Mouse (Mus musculus): Measurements from ENCODE around the gene Elane. TPM values are rescaled to one million over a fixed set of nuclear protein-coding genes. Genes with fewer than 3 reads are reported as not detected.
A peak's percentile ranks its signal among the peaks of the same experiment; 100 is the strongest.

The Elane gene
- polyA plus RNA-seq, 1 experiment, result 0.15 TPM

GRCm38 (mm10) chr10:79854801-79855541, 31.1 kb upstream of the Elane start:
- under 1% methylated on average over 83 of the region's 83 CpGs for WGBS
- TF ChIP-seq CTCF (IDR thresholded peaks at IDR 0.05; ENCODE audit: borderline replicate concordance, insufficient read depth, low read depth, low read length) (no peak), POLR2A (IDR thresholded peaks at IDR 0.05; ENCODE audit: borderline replicate concordance, insufficient read depth, low read length) (no peak)
- peak overlapping the region; percentile 79 for H3K4me3 ChIP-seq (replicated peaks; ENCODE audit: insufficient read depth, low read depth, low read length)
- DNase-seq, result no peak
- H3K27me3 ChIP-seq (ENCODE audit: control insufficient read depth, insufficient read depth, low read length), result no peaks in the 10 kb centered on the region
- peaks cover 40% of the 10 kb centered on the region for H3K4me1 ChIP-seq (ENCODE audit: control insufficient read depth, insufficient read depth, low read length)
- H3K27ac ChIP-seq (ENCODE audit: insufficient read depth, low read length), result peak overlapping the region; percentile 87

DNA sequence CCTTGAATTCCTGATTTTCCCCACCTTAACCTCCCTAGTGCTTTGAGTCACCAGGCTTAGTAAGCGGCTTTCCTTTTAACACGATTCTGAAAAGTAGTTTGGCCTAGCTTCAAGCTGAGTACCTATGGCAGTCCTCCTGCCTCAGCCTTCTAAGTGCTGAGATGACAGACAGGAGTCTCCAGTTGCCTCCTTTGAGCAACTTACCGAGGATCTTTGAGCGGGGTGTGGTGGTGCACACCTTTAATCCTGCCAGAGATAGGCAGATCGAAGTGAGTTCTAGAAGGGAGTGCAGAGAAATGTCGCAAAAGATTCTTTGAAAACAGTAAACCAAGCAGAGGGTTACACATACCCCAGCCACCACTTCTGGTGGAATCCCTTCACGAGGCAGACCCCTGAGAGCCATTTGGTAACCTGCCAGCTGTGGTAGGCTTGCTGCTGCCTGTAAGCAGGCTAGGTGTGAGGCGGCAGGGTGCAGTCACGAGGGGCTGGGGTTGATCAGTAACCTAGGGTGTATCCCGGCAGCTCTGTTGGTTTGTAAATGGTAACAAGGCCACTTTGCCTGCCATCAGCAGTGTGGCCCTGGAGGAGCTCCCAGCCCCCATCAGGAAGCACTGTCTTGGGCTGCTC, 30.4 kb upstream of the Elane start:
- Histone ChIP-seq H3K27ac (ENCODE audit: insufficient read depth, low read length) (no peak overlapping the region; the same call in 1 of the 2 replicates), H3K4me3 (replicated peaks; ENCODE audit: insufficient read depth, low read depth, low read length) (peak overlapping the region; percentile 79), H3K4me1 (ENCODE audit: control insufficient read depth, insufficient read depth, low read length) (peaks cover 47% of the 10 kb centered on the region), H3K27me3 (ENCODE audit: control insufficient read depth, insufficient read depth, low read length) (no peaks in the 10 kb centered on the region)
- DNase-seq, result peak in 1 of 2 experiments; percentile 51
- TF ChIP-seq CTCF (IDR thresholded peaks at IDR 0.05; ENCODE audit: borderline replicate concordance, insufficient read depth, low read depth, low read length), result no peak
- 1% methylated on average over 10 of the region's 10 CpGs for WGBS

GRCm38 (mm10) chr10:79856280-79856679, 29.8 kb upstream of the Elane start:
- 10% methylated on average over 6 of the region's 6 CpGs for WGBS
- TF ChIP-seq CTCF (IDR thresholded peaks at IDR 0.05; ENCODE audit: borderline replicate concordance, insufficient read depth, low read depth, low read length), result no peak
- Histone ChIP-seq H3K27ac (ENCODE audit: insufficient read depth, low read length) (no peak overlapping the region), H3K4me1 (ENCODE audit: control insufficient read depth, insufficient read depth, low read length) (peaks cover 52% of the 10 kb centered on the region), H3K27me3 (ENCODE audit: control insufficient read depth, insufficient read depth, low read length) (no peaks in the 10 kb centered on the region), H3K4me3 (replicated peaks; ENCODE audit: insufficient read depth, low read depth, low read length) (peak overlapping the region; percentile 30)
- no peak for DNase-seq

GRCm38 (mm10) chr10:79856704-79857451, 29.2 kb upstream of the Elane start:
- no peaks in the 10 kb centered on the region for H3K27me3 ChIP-seq (ENCODE audit: control insufficient read depth, insufficient read depth, low read length)
- peak overlapping the region; percentile 30 for H3K4me3 ChIP-seq (replicated peaks; ENCODE audit: insufficient read depth, low read depth, low read length)
- peaks cover 57% of the 10 kb centered on the region for H3K4me1 ChIP-seq (ENCODE audit: control insufficient read depth, insufficient read depth, low read length)
- TF ChIP-seq POLR2A (IDR thresholded peaks at IDR 0.05; ENCODE audit: borderline replicate concordance, insufficient read depth, low read length), result no peak
- no peak for TF ChIP-seq CTCF (IDR thresholded peaks at IDR 0.05; ENCODE audit: borderline replicate concordance, insufficient read depth, low read depth, low read length)
- no peak overlapping the region for H3K27ac ChIP-seq (ENCODE audit: insufficient read depth, low read length)
- DNase-seq, result no peak
- 6% methylated on average over 7 of the region's 7 CpGs for WGBS

GRCm38 (mm10) chr10:79857452-79857811, 28.6 kb upstream of the Elane start:
- Histone ChIP-seq H3K4me1 (ENCODE audit: control insufficient read depth, insufficient read depth, low read length) (peaks cover 62% of the 10 kb centered on the region), H3K4me3 (replicated peaks; ENCODE audit: insufficient read depth, low read depth, low read length) (peak overlapping the region; percentile 5), H3K27me3 (ENCODE audit: control insufficient read depth, insufficient read depth, low read length) (no peaks in the 10 kb centered on the region), H3K27ac (ENCODE audit: insufficient read depth, low read length) (no peak overlapping the region)
- WGBS, result 1% methylated on average over 4 of the region's 4 CpGs
- DNase-seq, result peak; percentile 54 to 55
- no peak for TF ChIP-seq POLR2A (IDR thresholded peaks at IDR 0.05; ENCODE audit: borderline replicate concordance, insufficient read depth, low read length)
- TF ChIP-seq CTCF (IDR thresholded peaks at IDR 0.05; ENCODE audit: borderline replicate concordance, insufficient read depth, low read depth, low read length), result no peak

DNA sequence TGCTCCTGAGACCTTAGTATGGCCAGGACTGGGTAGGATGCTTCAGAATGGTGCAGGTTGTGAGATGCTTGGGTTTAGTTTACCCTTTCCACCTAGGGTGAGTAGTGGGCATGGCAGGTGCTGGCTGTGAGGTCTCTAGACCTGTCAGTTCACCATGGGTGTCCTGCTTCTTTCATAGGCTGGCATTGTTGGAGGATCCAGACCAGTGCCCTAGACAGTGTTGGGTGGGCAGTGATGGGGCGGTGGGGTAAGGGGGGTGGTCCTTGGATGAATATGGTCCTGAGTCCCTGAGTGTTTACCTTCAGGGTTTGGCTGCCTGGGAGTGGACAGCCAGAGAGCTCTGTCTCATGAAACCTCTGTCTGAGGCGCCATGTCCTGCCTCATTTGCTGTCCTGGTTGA, 28.2 kb upstream of the Elane start:
- WGBS, result 39% methylated on average over 2 of the region's 2 CpGs
- no peak overlapping the region for H3K27ac ChIP-seq (ENCODE audit: insufficient read depth, low read length)
- H3K4me3 ChIP-seq (replicated peaks; ENCODE audit: insufficient read depth, low read depth, low read length), result no peak overlapping the region
- peaks cover 60% of the 10 kb centered on the region for H3K4me1 ChIP-seq (ENCODE audit: control insufficient read depth, insufficient read depth, low read length)
- H3K27me3 ChIP-seq (ENCODE audit: control insufficient read depth, insufficient read depth, low read length), result no peaks in the 10 kb centered on the region
- peak in 1 of 2 experiments; percentile 27 for DNase-seq
- TF ChIP-seq CTCF (IDR thresholded peaks at IDR 0.05; ENCODE audit: borderline replicate concordance, insufficient read depth, low read depth, low read length) (no peak), POLR2A (IDR thresholded peaks at IDR 0.05; ENCODE audit: borderline replicate concordance, insufficient read depth, low read length) (no peak)

DNA sequence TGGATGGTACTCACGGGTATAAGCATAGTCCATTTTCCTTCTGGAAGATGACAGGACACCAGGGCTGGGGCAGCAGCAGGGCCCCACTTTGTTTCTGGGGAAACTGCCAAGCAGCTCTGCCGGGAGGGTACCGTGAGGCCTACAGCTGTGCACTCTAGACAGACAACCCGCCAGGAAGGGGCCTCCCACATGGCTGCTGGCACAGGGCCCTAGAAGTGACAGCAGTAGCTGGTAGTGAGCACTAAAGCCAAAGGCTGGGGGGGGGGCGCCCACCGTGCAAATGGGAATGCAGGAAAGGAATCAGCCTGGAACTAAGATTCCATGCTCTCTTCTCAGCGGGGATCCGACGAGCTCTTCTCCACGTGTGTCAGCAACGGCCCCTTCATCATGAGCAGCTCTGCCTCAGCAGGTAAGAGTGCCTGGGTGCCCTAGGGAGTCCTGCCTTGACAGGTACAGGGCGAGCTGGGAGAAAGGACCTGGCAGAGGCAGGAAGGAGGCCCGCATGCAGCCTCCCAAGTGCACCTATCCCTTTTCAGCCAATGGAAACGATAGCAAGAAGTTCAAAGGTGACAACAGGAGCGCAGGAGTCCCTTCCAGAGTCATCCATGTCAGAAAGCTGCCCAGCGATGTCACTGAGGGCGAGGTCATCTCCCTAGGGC, 27.5 kb upstream of the Elane start:
- TF ChIP-seq POLR2A (IDR thresholded peaks at IDR 0.05; ENCODE audit: borderline replicate concordance, insufficient read depth, low read length), result no peak
- TF ChIP-seq CTCF (IDR thresholded peaks at IDR 0.05; ENCODE audit: borderline replicate concordance, insufficient read depth, low read depth, low read length), result no peak
- DNase-seq, result peak; percentile 61 to 62
- H3K4me1 ChIP-seq (ENCODE audit: control insufficient read depth, insufficient read depth, low read length), result peaks cover 58% of the 10 kb centered on the region
- no peak overlapping the region for H3K27ac ChIP-seq (ENCODE audit: insufficient read depth, low read length)
- WGBS, result 17% methylated on average over 17 of the region's 17 CpGs
- H3K4me3 ChIP-seq (replicated peaks; ENCODE audit: insufficient read depth, low read depth, low read length), result no peak overlapping the region
- H3K27me3 ChIP-seq (ENCODE audit: control insufficient read depth, insufficient read depth, low read length), result no peaks in the 10 kb centered on the region
